Mouse (Mus musculus) G1E (cell line): ENCODE measurements at regions not wholly inside any gene's neighbourhood (a gene's known extent, or its start where the extent isn't known, plus 50 kb on each side); places are given as distances from the start of the nearest gene placed in this dataset.

Experiments used
- CTCF ChIP-seq: IDR thresholded peaks from 2 replicates; pipeline ENCODE4 v1.5.1; 2012; ENCODE audit warnings: low read depth, low read length, inconsistent platforms, mixed read lengths
- GATA1 ChIP-seq: IDR thresholded peaks from 2 replicates; pipeline ENCODE4 v1.6.1; 2012; ENCODE audit warnings: borderline replicate concordance, low read length, inconsistent platforms, mixed read lengths
- GATA2 ChIP-seq: IDR thresholded peaks from 2 replicates; pipeline ENCODE4 v1.6.1; 2012; ENCODE audit warnings: low read depth, low read length, inconsistent platforms, borderline replicate concordance
- TAL1 ChIP-seq: conservative IDR thresholded peaks from 2 replicates; pipeline ENCODE4 v1.6.1; 2012; ENCODE audit warnings: low read depth, low read length, inconsistent platforms, mixed read lengths

DNA sequence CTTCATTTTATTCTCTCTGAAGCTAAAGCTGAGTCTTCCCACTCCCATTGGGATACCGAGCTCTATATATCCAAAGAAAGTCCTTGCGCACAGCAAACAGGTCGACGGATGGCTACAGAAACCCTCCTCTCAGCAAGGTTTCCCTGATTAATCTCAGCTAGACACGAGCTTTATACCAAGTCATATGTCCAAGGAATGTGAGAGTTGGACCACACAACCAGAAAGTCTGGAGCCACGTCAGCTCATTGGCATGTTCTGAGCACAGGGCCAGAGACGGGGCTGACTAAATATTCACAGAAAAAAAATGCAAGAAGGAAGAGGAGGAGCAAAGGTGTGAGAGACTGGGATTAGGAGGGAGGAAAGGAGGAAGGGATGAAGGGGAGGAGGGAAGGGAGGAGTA, 64.0 kb downstream of the Gm4791 start:
- TF ChIP-seq CTCF (no peak), GATA1 (no peak), GATA2 (no peak), TAL1 (no peak)
